Mouse (Mus musculus): ENCODE results near the gene Psd4. TPM values are rescaled to one million over a fixed set of nuclear protein-coding genes. Genes with fewer than 3 reads are reported as not detected.

Gene Psd4
- total RNA-seq (2015; ENCODE audit: low replicate concordance) (4.2 and 5.4 TPM in 2 replicates), total RNA-seq (2017; ENCODE audit: low replicate concordance) (10.9 and 12.5 TPM in 2 replicates)

GRCm38 (mm10) chr2:24367030-24367894, at the start of gene Psd4:
TSS of gene Psd4 (plus strand) at chr2:24367580.
- peak; percentile 63 for ATAC-seq (replicated peaks; ENCODE audit: low FRiP score, poor library complexity, severe bottlenecking)

- ATAC-seq (replicated peaks; ENCODE audit: low FRiP score, poor library complexity, severe bottlenecking), result no peak
Observed at GRCm38 (mm10) chr2:24317919-24318598, 49.3 kb upstream of the Psd4 start.

- no peak for ATAC-seq (replicated peaks; ENCODE audit: low FRiP score, poor library complexity, severe bottlenecking)
Observed at GRCm38 (mm10) chr2:24335333-24335732, 32.0 kb upstream of the Psd4 start.

GRCm38 (mm10) chr2:24336545-24336944, 30.8 kb upstream of the Psd4 start, which contains the start of gene Il1rn:
TSS of gene Il1rn (plus strand) at chr2:24336853.
- ATAC-seq (replicated peaks; ENCODE audit: low FRiP score, poor library complexity, severe bottlenecking), result no peak

GRCm38 (mm10) chr2:24341395-24341885, 25.9 kb upstream of the Psd4 start:
- no peak for ATAC-seq (replicated peaks; ENCODE audit: low FRiP score, poor library complexity, severe bottlenecking)

- ATAC-seq (replicated peaks; ENCODE audit: low FRiP score, poor library complexity, severe bottlenecking), result no peak
Observed at GRCm38 (mm10) chr2:24344619-24345018, 22.8 kb upstream of the Psd4 start.

DNA sequence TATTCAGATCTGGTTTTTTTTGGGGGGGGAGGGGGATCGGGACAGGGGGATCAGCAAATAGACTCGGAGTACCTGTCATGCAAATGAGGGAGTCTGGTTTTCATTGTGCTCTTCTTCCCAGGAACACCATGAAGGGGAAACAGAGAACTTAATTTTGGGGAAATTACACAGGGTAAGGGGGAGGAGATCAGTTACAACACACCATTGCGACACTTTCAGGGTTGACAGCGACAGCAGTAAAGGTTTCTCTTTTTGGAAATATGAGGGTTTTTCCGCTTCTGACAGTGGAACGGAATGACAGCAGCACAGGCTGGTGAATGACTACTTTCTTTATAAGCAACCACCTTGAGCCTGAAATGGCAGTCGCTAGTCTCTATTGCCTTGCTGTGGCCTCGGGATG, 22.3 kb upstream of the Psd4 start:
- no peak for ATAC-seq (replicated peaks; ENCODE audit: low FRiP score, poor library complexity, severe bottlenecking)

GRCm38 (mm10) chr2:24347926-24348325, 19.5 kb upstream of the Psd4 start:
- ATAC-seq (replicated peaks; ENCODE audit: low FRiP score, poor library complexity, severe bottlenecking), result no peak

DNA sequence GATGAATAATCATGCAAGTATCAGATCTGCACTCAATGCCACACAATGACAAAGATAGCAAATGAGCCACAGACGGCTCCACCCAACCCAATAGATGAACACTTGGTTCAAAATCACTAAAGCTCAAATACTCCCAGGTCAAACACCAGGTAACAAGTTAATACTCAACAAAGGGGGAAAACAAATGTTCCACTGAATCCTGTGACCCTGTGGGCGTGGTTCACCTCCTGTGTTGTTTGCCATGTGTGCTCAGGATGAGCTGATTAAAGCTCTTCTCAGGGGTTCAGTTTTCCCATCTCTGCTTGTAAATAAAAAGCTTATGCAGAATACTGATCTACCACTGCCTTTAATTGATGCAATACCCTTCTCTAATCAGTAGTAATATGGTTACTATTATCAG, 16.2 kb upstream of the Psd4 start:
- no peak for ATAC-seq (replicated peaks; ENCODE audit: low FRiP score, poor library complexity, severe bottlenecking)

- ATAC-seq (replicated peaks; ENCODE audit: low FRiP score, poor library complexity, severe bottlenecking), result no peak
Observed at GRCm38 (mm10) chr2:24353042-24353441, 14.3 kb upstream of the Psd4 start.

GRCm38 (mm10) chr2:24357642-24358041, 9.7 kb upstream of the Psd4 start:
- ATAC-seq (replicated peaks; ENCODE audit: low FRiP score, poor library complexity, severe bottlenecking), result no peak

GRCm38 (mm10) chr2:24359347-24359746, 8.0 kb upstream of the Psd4 start:
- no peak for ATAC-seq (replicated peaks; ENCODE audit: low FRiP score, poor library complexity, severe bottlenecking)

- ATAC-seq (replicated peaks; ENCODE audit: low FRiP score, poor library complexity, severe bottlenecking), result no peak
Observed at GRCm38 (mm10) chr2:24363818-24364217, 3.6 kb upstream of the Psd4 start.

DNA sequence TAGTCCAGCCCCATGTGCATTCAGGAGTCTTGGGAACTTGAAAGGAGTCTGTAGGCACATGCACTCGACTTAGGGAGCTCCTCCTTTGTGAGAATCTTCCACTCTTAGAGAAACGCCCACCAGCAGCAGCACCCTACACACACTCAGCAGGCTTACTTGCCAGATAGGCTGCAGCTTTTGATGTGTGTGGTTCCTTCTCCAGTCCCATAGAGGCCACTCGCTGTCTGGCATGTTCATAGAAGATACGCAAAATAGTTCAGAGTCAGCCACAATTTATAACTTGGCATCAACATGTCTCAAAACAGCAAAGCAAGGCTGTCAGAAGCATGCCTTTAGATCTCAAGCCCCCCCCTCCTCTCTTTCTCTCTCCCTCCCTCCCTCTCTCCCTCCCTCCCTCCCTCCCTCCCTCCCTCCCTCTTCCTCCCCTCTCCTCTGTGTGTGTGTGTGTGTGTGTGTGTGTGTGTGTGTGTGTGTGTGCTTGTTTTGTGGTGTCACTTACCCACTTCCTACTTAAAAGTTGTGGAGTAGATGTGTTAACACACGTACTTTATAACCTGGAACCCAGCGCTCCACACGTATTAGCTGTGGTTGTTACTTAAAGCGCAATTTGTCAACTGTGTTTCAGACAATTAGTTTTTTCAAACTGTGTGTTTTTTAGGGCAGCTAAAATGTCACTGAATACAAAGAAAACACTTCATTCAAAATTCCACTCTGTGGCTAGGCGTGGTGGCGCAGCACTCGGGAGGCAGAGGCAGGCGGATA, 985 bp upstream of the Psd4 start:
- ATAC-seq (replicated peaks; ENCODE audit: low FRiP score, poor library complexity, severe bottlenecking), result no peak

DNA sequence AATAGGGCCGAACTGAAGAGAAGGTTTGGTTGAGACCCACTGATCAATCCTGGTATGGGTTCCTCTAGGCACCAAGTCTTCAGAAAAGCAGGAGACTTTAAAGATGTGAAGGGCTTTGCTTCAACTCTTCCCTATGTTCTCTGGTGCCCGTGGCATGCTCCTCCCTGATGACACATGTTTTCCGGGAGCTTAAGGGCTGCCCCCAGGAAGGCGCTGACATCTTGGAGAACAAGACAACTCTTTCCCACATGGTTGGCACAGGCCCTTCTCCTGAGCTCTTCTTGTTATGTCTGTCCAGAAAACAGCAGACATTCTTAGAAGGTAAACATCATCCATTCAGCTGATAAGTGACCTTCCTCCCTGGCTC, 498 bp downstream of the Psd4 start:
- ATAC-seq (replicated peaks; ENCODE audit: low FRiP score, poor library complexity, severe bottlenecking), result no peak

GRCm38 (mm10) chr2:24378747-24379450, 11.5 kb downstream of the Psd4 start:
- ATAC-seq (replicated peaks; ENCODE audit: low FRiP score, poor library complexity, severe bottlenecking), result peak; percentile 59

DNA sequence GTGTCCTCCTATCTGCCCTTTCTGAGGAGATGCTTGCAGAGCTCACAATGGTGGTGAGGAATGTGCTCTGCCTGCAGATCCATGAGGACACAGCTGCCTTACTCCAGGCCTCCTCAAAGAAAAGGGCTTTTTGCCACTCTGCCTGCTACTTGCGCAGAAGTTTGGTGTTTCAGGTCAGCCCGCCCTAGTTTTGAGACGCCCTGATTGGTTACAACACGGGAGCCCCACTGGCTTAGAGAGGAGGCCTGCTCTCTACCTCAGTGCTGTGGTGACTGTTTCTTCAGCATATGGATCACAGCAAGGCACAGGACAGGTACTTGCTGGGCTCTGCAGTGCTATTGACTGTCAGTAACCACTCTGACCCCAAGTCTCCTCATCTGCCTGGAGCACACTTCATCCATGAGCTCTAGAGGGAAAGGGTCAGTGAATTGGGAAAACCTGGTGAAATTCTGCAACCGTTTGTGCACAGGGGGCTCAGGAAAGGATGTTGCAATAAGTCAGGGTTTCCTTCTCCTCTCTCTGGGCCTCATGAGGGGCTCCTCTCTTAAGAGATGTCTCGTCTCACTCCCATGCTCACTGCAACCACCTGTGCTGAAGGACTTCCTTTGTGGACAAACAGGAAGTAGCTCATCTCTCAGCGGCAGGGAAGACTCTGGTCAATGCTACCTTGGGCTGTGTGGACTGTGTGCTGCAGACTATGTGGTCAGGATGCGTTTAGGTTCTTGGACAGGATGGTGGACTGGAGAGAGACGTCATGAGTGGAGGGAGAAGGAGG, 15.3 kb downstream of the Psd4 start:
- no peak for ATAC-seq (replicated peaks; ENCODE audit: low FRiP score, poor library complexity, severe bottlenecking)

DNA sequence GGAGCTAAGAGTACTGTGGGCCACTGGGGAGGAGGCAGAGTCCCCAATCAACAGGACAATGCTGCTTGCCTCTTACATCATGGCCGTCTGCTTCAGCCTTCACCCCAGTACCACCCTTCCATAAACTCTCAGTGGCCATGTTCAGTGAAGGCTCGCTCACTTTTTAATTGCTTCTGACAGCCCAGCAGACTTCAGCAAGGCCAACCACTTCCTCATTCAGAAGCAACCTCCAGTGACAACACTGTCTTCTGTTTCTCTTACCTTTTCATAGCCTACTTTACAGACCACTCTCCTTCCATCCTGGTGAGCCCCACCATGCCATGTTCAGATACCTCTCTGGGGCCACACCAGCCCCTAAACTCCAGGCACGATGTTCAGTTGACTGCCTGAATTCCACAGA, 16.3 kb downstream of the Psd4 start:
- ATAC-seq (replicated peaks; ENCODE audit: low FRiP score, poor library complexity, severe bottlenecking), result no peak

DNA sequence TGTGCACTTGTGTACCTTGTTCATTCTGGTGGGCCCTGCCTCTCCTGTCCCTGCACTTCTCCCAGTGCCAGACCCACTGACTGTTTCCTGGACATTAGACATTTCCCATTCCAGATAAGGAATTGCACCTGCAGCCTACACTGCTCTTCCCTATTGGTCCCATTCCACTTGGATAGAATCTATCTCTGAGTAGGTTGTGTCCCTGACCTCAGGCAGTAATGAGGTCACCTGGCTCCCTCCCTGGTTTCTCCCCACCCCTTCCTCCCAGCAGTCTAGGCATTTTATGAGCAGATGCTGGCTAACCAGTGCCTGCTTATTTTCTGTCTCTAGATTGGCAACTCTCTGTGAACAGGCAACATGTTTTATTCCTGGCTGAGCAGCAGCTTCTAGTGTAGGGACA, 17.0 kb downstream of the Psd4 start:
- ATAC-seq (replicated peaks; ENCODE audit: low FRiP score, poor library complexity, severe bottlenecking), result no peak

Data from erythroid progenitor cell, adult 5-6 weeks (primary cell).